Mouse (Mus musculus): Measurements from ENCODE around the gene Tbcc. TPM values are rescaled to one million over a fixed set of nuclear protein-coding genes. Genes with fewer than 3 reads are reported as not detected.

Gene Tbcc
- total and polyA plus RNA-seq, 2 experiments from 2014 or later = 37.8 to 43.7 TPM

- TF ChIP-seq CTCF (IDR thresholded peaks at IDR 0.05; ENCODE audit: low read depth) = no peak
- no peak for TF ChIP-seq EP300 (IDR thresholded peaks at IDR 0.05; ENCODE audit: low read depth)
- Histone ChIP-seq H3K4me2 (ENCODE audit: low read depth, low read length) (no peak overlapping the region), H3K9ac (replicated peaks; ENCODE audit: low read depth, low read length) (no peak overlapping the region), H3K4me3 (ENCODE audit: low read depth, low read length) (no peak overlapping the region), H3K4me1 (ENCODE audit: control insufficient read depth, insufficient read depth) (no peaks in the 10 kb centered on the region), H3K27ac (ENCODE audit: low read depth) (no peak overlapping the region), H3K27me3 (ENCODE audit: control insufficient read depth, insufficient read depth, low read length) (no peaks in the 10 kb centered on the region), H3K9me3 (replicated peaks; ENCODE audit: control insufficient read depth, low read length) (no peaks in the 10 kb centered on the region), H3K36me3 (replicated peaks; ENCODE audit: control insufficient read depth, insufficient read depth, low read length) (no peaks in the 10 kb centered on the region)
- WGBS = 92% methylated on average over 7 of the region's 7 CpGs
- ATAC-seq (ENCODE audit: insufficient read depth, low read depth) (no peak), DNase-seq (ENCODE audit: low spot score) (no peak)
Measured at GRCm38 (mm10) chr17:46847206-46847605, 43.3 kb upstream of the Tbcc start.

GRCm38 (mm10) chr17:46852725-46853124, 37.8 kb upstream of the Tbcc start:
- Histone ChIP-seq H3K27ac (ENCODE audit: low read depth) (peak overlapping the region; percentile 64), H3K4me1 (ENCODE audit: control insufficient read depth, insufficient read depth) (peaks cover 22% of the 10 kb centered on the region), H3K9ac (replicated peaks; ENCODE audit: low read depth, low read length) (no peak overlapping the region), H3K4me2 (ENCODE audit: low read depth, low read length) (peak overlapping the region; percentile 16; the same call in 1 of the 2 replicates), H3K36me3 (replicated peaks; ENCODE audit: control insufficient read depth, insufficient read depth, low read length) (no peaks in the 10 kb centered on the region), H3K9me3 (replicated peaks; ENCODE audit: control insufficient read depth, low read length) (no peaks in the 10 kb centered on the region), H3K4me3 (ENCODE audit: low read depth, low read length) (no peak overlapping the region), H3K27me3 (ENCODE audit: control insufficient read depth, insufficient read depth, low read length) (no peaks in the 10 kb centered on the region)
- 39% methylated on average over 6 of the region's 6 CpGs for WGBS
- ATAC-seq (ENCODE audit: insufficient read depth, low read depth) = no peak
- TF ChIP-seq EP300 (IDR thresholded peaks at IDR 0.05; ENCODE audit: low read depth) (no peak), CTCF (IDR thresholded peaks at IDR 0.05; ENCODE audit: low read depth) (no peak)
- DNase-seq (ENCODE audit: low spot score) = no peak

GRCm38 (mm10) chr17:46853281-46853680, 37.2 kb upstream of the Tbcc start:
- no peaks in the 10 kb centered on the region for H3K36me3 ChIP-seq (replicated peaks; ENCODE audit: control insufficient read depth, insufficient read depth, low read length)
- H3K4me2 ChIP-seq (ENCODE audit: low read depth, low read length) = peak overlapping the region; percentile 16; the same call in 1 of the 2 replicates
- WGBS = 25% methylated on average over 6 of the region's 6 CpGs
- DNase-seq (ENCODE audit: low spot score) (peak; percentile 79), ATAC-seq (ENCODE audit: insufficient read depth, low read depth) (peak; percentile 49)
- TF ChIP-seq CTCF (IDR thresholded peaks at IDR 0.05; ENCODE audit: low read depth) = no peak
- TF ChIP-seq EP300 (IDR thresholded peaks at IDR 0.05; ENCODE audit: low read depth) = peak; percentile 46; the same call in 1 of the 2 replicates
- H3K9me3 ChIP-seq (replicated peaks; ENCODE audit: control insufficient read depth, low read length) = no peaks in the 10 kb centered on the region
- H3K4me3 ChIP-seq (ENCODE audit: low read depth, low read length) = no peak overlapping the region
- H3K27me3 ChIP-seq (ENCODE audit: control insufficient read depth, insufficient read depth, low read length) = no peaks in the 10 kb centered on the region
- H3K4me1 ChIP-seq (ENCODE audit: control insufficient read depth, insufficient read depth) = peaks cover 22% of the 10 kb centered on the region
- peak overlapping the region; percentile 64 for H3K27ac ChIP-seq (ENCODE audit: low read depth)
- H3K9ac ChIP-seq (replicated peaks; ENCODE audit: low read depth, low read length) = no peak overlapping the region

GRCm38 (mm10) chr17:46854096-46854495, 36.4 kb upstream of the Tbcc start:
- DNase-seq (ENCODE audit: low spot score) (no peak), ATAC-seq (ENCODE audit: insufficient read depth, low read depth) (no peak)
- H3K27ac ChIP-seq (ENCODE audit: low read depth) = peak overlapping the region; percentile 99
- TF ChIP-seq EP300 (IDR thresholded peaks at IDR 0.05; ENCODE audit: low read depth) (no peak), CTCF (IDR thresholded peaks at IDR 0.05; ENCODE audit: low read depth) (no peak)
- H3K4me1 ChIP-seq (ENCODE audit: control insufficient read depth, insufficient read depth) = peaks cover 22% of the 10 kb centered on the region
- H3K9me3 ChIP-seq (replicated peaks; ENCODE audit: control insufficient read depth, low read length) = no peaks in the 10 kb centered on the region
- no peaks in the 10 kb centered on the region for H3K36me3 ChIP-seq (replicated peaks; ENCODE audit: control insufficient read depth, insufficient read depth, low read length)
- H3K4me3 ChIP-seq (ENCODE audit: low read depth, low read length) = no peak overlapping the region
- peak overlapping the region; percentile 41 for H3K9ac ChIP-seq (replicated peaks; ENCODE audit: low read depth, low read length)
- WGBS = 61% methylated on average over 7 of the region's 7 CpGs
- no peaks in the 10 kb centered on the region for H3K27me3 ChIP-seq (ENCODE audit: control insufficient read depth, insufficient read depth, low read length)
- H3K4me2 ChIP-seq (ENCODE audit: low read depth, low read length) = no peak overlapping the region

- no peaks in the 10 kb centered on the region for H3K27me3 ChIP-seq (ENCODE audit: control insufficient read depth, insufficient read depth, low read length)
- peaks cover 22% of the 10 kb centered on the region for H3K4me1 ChIP-seq (ENCODE audit: control insufficient read depth, insufficient read depth)
- ATAC-seq (ENCODE audit: insufficient read depth, low read depth) = no peak
- no peak for DNase-seq (ENCODE audit: low spot score)
- no peaks in the 10 kb centered on the region for H3K9me3 ChIP-seq (replicated peaks; ENCODE audit: control insufficient read depth, low read length)
- no peak for TF ChIP-seq CTCF (IDR thresholded peaks at IDR 0.05; ENCODE audit: low read depth)
- no peak for TF ChIP-seq EP300 (IDR thresholded peaks at IDR 0.05; ENCODE audit: low read depth)
- peak overlapping the region; percentile 41 for H3K9ac ChIP-seq (replicated peaks; ENCODE audit: low read depth, low read length)
- no peaks in the 10 kb centered on the region for H3K36me3 ChIP-seq (replicated peaks; ENCODE audit: control insufficient read depth, insufficient read depth, low read length)
- 21% methylated on average over 8 of the region's 8 CpGs for WGBS
- H3K4me3 ChIP-seq (ENCODE audit: low read depth, low read length) = peak overlapping the region; percentile 86; the same call in 1 of the 2 replicates
- peak overlapping the region; percentile 80 for H3K4me2 ChIP-seq (ENCODE audit: low read depth, low read length)
- peak overlapping the region; percentile 99 for H3K27ac ChIP-seq (ENCODE audit: low read depth)
Measured at GRCm38 (mm10) chr17:46854640-46855110, 35.8 kb upstream of the Tbcc start.

Data from heart, postnatal 0 days (tissue).